Mouse (Mus musculus) G1E (cell line): Measurements from ENCODE around the gene Iqsec2.

Source experiments
- CTCF ChIP-seq: IDR thresholded peaks from 2 replicates; pipeline ENCODE4 v1.5.1; 2012; ENCODE audit warnings: low read depth, low read length, inconsistent platforms, mixed read lengths
- GATA1 ChIP-seq: IDR thresholded peaks from 2 replicates; pipeline ENCODE4 v1.6.1; 2012; ENCODE audit warnings: borderline replicate concordance, low read length, inconsistent platforms, mixed read lengths
- GATA2 ChIP-seq: IDR thresholded peaks from 2 replicates; pipeline ENCODE4 v1.6.1; 2012; ENCODE audit warnings: low read depth, low read length, inconsistent platforms, borderline replicate concordance
- TAL1 ChIP-seq: conservative IDR thresholded peaks from 2 replicates; pipeline ENCODE4 v1.6.1; 2012; ENCODE audit warnings: low read depth, low read length, inconsistent platforms, mixed read lengths

- no peak for TF ChIP-seq CTCF
- TF ChIP-seq TAL1 = no peak
- TF ChIP-seq GATA1 = no peak
- TF ChIP-seq GATA2 = no peak
These were observed 59.2 kb downstream of the Iqsec2 start for GRCm38 (mm10) chrX:152203247-152203646.
